Mouse (Mus musculus): ENCODE results near the gene Recql.
A peak's percentile ranks its signal among the peaks of the same experiment; 100 is the strongest.

Gene Recql

GRCm38 (mm10) chr6:142387011-142387754 is at the start of gene Recql, which contains the start of gene Golt1b:
TSS of gene Recql (minus strand) at chr6:142387087.
TSS of gene Golt1b (plus strand) at chr6:142387221.
- peak; percentile 99 for DNase-seq (ENCODE audit: low spot score)

GRCm38 (mm10) chr6:142429072-142429471 is 42.2 kb upstream of the Recql start:
- peak; percentile 54 for DNase-seq (ENCODE audit: low spot score)

GRCm38 (mm10) chr6:142424976-142425375 is 38.1 kb upstream of the Recql start:
- peak; percentile 52 for DNase-seq (ENCODE audit: low spot score)

- peak; percentile 32 for DNase-seq (ENCODE audit: low spot score)
These were observed 27.7 kb upstream of the Recql start for GRCm38 (mm10) chr6:142414597-142414996.

GRCm38 (mm10) chr6:142413845-142414244 is 27.0 kb upstream of the Recql start:
- DNase-seq (ENCODE audit: low spot score) = peak; percentile 22

- no peak for DNase-seq (ENCODE audit: low spot score)
These were observed 26.1 kb upstream of the Recql start, which contains the start of gene Spx for GRCm38 (mm10) chr6:142412906-142413491. TSS of gene Spx (plus strand) at chr6:142413441.

GRCm38 (mm10) chr6:142411140-142411539 is 24.3 kb upstream of the Recql start:
- DNase-seq (ENCODE audit: low spot score) = no peak

- DNase-seq (ENCODE audit: low spot score) = no peak
These were observed 8.9 kb upstream of the Recql start for GRCm38 (mm10) chr6:142395756-142396155.

GRCm38 (mm10) chr6:142394669-142395068 is 7.8 kb upstream of the Recql start:
- no peak for DNase-seq (ENCODE audit: low spot score)

GRCm38 (mm10) chr6:142392312-142392711 is 5.4 kb upstream of the Recql start:
- DNase-seq (ENCODE audit: low spot score) = no peak

GRCm38 (mm10) chr6:142389101-142389500 is 2.2 kb upstream of the Recql start:
- DNase-seq (ENCODE audit: low spot score) = no peak

GRCm38 (mm10) chr6:142387755-142388271 is 926 bp upstream of the Recql start:
- no peak for DNase-seq (ENCODE audit: low spot score)

- no peak for DNase-seq (ENCODE audit: low spot score)
These were observed 439 bp downstream of the Recql start for GRCm38 (mm10) chr6:142386285-142387010.

GRCm38 (mm10) chr6:142384521-142384920 is 2.4 kb downstream of the Recql start:
- no peak for DNase-seq (ENCODE audit: low spot score)

GRCm38 (mm10) chr6:142381615-142382014 is 5.3 kb downstream of the Recql start:
- no peak for DNase-seq (ENCODE audit: low spot score)

GRCm38 (mm10) chr6:142379961-142380360 is 6.9 kb downstream of the Recql start:
- DNase-seq (ENCODE audit: low spot score) = no peak

- DNase-seq (ENCODE audit: low spot score) = no peak
These were observed 8.1 kb downstream of the Recql start for GRCm38 (mm10) chr6:142378576-142379330.

GRCm38 (mm10) chr6:142377081-142377480 is 9.8 kb downstream of the Recql start:
- no peak for DNase-seq (ENCODE audit: low spot score)

- DNase-seq (ENCODE audit: low spot score) = no peak
These were observed 17.3 kb downstream of the Recql start for GRCm38 (mm10) chr6:142369568-142369967.

- no peak for DNase-seq (ENCODE audit: low spot score)
These were observed 19.3 kb downstream of the Recql start for GRCm38 (mm10) chr6:142367565-142367964.

GRCm38 (mm10) chr6:142366473-142367018 is 20.3 kb downstream of the Recql start:
- DNase-seq (ENCODE audit: low spot score) = no peak

Data from retina, embryonic 14.5 days (tissue).